Mouse (Mus musculus) testis, adult 2 months (tissue): ENCODE results near the gene Gm9945.

Experiments used
- CTCF ChIP-seq: fragments of 200-500 bp; IDR thresholded peaks from 2 replicates; pipeline ENCODE4 v1.5.1; 2012; ENCODE audit warnings: low read depth, mild to moderate bottlenecking, inconsistent platforms, low read length, moderate library complexity; ENCODE audit not compliant: control insufficient read depth, insufficient read depth, insufficient replicate concordance
- POLR2A ChIP-seq: fragments of 200-500 bp; IDR thresholded peaks from 2 replicates; pipeline ENCODE4 v1.6.1; 2012; ENCODE audit warnings: low read depth, mild to moderate bottlenecking, inconsistent platforms, low read length, moderate library complexity; ENCODE audit not compliant: control insufficient read depth

- TF ChIP-seq POLR2A (no peak), CTCF (no peak)
These were observed 2.1 kb upstream of the Gm9945 start for GRCm38 (mm10) chr11:53477833-53478232.
